Mouse (Mus musculus) brain, embryonic 14.5 days (tissue): Measurements from ENCODE around the gene Rcc1.

Experiments used
- CTCF ChIP-seq: fragments of 200-500 bp; IDR thresholded peaks from 2 replicates; pipeline ENCODE4 v1.5.1; 2012; ENCODE audit warnings: inconsistent platforms, mild to moderate bottlenecking, moderate library complexity, borderline replicate concordance; ENCODE audit not compliant: insufficient read depth, insufficient read length; ENCODE audit errors: extremely low read depth
- POLR2A ChIP-seq: fragments of 200-500 bp; IDR thresholded peaks from 2 replicates; pipeline ENCODE4 v1.6.1; 2012; ENCODE audit warnings: mild to moderate bottlenecking, inconsistent platforms, borderline replicate concordance; ENCODE audit not compliant: poor library complexity, insufficient read depth, insufficient read length, severe bottlenecking; ENCODE audit errors: extremely low read depth

GRCm38 (mm10) chr4:132383455-132383854 lies 30.1 kb upstream of the Rcc1 start:
- TF ChIP-seq CTCF (no peak), POLR2A (no peak)
